Mouse (Mus musculus): ENCODE data around the gene Zfp706. TPM values are rescaled to one million over a fixed set of nuclear protein-coding genes. Genes with fewer than 3 reads are reported as not detected.

Zfp706 gene
- total RNA-seq, 2 experiments from 2014 or later: 4.9 to 25.6 TPM

DNA sequence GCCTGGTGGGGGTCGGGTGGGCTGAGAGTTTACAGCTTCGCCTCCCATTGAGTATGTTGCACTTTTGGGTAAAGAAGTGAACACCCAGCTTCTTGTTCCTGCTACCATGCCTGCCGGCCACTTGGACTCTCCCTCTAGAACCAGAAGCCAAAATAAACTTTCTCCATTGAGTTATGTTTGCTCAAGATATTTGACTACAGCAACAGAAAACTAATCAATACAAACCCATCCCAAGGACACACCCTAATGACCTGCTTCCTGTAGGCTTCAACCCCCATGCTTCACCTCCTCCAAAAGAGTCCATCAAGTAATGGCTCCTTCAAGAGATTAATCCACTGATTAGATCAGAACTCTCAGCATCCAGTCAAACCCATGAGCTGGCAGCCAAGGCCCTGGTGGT, 51.4 kb downstream of the Zfp706 start:
- ATAC-seq (replicated peaks; ENCODE audit: low FRiP score, poor library complexity, severe bottlenecking): no peak

- no peak for ATAC-seq (replicated peaks; ENCODE audit: low FRiP score, poor library complexity, severe bottlenecking)
Measured at GRCm38 (mm10) chr15:36950258-36950657, 57.3 kb downstream of the Zfp706 start.

DNA sequence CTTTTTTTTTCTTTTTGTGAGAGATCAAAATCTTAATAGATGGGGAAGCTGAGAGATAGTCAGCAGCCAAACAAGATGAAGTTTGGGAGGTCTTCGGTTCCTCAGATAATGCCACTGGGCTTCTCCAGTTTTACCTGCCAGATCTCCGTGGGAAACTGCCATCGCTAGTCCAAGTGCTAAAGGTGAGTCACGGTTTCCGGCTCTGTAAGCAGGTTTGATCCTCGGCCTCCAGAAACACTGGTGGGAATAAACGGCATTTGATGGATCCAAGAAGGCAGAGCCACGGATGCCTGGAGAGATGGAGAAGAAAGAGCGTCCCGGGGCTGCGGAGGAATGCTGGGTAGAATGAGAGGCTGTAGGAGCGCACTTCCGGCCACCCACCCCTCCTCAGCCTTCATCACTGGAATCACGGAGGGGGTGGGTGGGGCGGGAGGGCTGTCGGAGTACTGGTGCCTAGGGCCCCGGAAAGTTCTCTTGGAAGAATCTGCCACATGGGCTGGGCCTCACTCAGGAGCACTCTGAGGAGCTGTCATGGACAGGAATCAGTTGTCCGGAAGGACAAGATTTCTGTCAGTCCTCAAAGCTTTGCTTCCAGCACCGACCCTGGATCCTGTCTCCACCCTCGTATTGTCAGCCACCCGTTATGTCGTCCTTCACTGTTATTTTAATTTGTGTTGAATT, 58.6 kb downstream of the Zfp706 start:
- no peak for ATAC-seq (replicated peaks; ENCODE audit: low FRiP score, poor library complexity, severe bottlenecking)
